Mouse (Mus musculus): ENCODE measurements around the gene Nos3.

Gene Nos3

GRCm38 (mm10) chr5:24344477-24345051 is 20.0 kb upstream of the Nos3 start:
- DNase-seq (ENCODE audit: low spot score) = no peak

GRCm38 (mm10) chr5:24346313-24346712 is 18.3 kb upstream of the Nos3 start:
- DNase-seq (ENCODE audit: low spot score) = no peak

- no peak for DNase-seq (ENCODE audit: low spot score)
Observed at GRCm38 (mm10) chr5:24347186-24347875, 17.3 kb upstream of the Nos3 start.

DNA sequence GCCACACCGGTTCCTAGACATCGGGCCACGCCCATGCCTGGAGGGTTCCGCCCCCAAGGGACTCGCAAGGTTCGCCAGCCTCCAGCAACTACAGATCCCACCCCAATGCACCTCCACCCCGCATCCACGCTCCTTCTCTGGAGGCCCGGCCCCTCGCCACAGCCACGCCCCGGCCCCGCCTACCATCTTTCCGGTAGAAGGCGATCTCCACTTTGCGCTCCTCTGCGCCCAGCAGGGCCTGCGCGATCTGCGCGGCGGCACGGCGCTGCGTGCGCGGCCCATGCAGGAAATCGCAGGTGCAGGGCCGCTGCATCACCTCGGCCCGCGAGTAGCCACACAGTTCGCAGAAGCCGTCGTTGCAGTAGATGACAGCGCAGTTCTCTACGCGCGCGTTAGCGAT is 16.5 kb upstream of the Nos3 start:
- DNase-seq (ENCODE audit: low spot score) = peak; percentile 78

DNA sequence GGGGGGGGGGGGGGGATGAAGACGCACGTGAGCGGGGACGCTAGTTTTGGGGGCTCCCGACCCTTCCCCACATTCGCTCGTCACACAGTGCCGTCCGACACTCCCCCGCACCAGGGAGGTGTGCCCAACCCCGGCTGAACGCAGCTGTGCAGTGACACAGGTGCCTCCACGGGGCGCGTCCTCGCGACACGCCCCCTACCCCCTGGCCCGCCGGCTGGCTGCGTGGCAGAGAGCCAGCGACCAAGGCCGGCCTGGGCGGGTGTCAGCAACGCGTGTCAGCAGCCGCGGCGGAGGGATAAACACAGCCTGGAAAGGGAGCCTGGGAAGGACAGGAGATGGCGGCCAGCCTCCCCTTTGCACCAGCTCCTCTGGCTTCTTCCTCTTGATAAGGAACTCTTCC is 16.1 kb upstream of the Nos3 start:
- peak; percentile 78 for DNase-seq (ENCODE audit: low spot score)

GRCm38 (mm10) chr5:24350073-24350472 is 14.5 kb upstream of the Nos3 start:
- peak; percentile 44 for DNase-seq (ENCODE audit: low spot score)

- DNase-seq (ENCODE audit: low spot score) = no peak
Observed at GRCm38 (mm10) chr5:24350531-24351250, 13.9 kb upstream of the Nos3 start.

DNA sequence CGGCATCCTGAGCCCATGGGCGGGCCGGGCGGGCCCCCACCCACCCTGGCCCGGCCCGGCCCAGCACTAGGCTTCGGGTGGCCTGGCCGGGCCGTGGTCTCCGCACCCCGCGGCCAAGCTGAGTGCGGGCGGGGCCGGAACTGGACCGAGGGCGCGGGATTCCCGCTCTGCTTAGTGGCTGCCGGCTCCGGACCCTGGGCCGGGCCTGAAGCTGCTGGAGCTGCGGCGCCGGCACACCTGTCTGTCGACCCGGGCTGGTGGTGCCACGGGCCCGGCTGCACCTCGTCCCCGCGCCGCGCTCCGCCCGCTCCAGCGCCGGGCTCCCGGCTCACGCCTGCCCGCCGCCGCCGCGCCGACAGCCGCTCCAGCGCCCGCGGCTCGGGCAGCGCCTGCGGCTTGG is 13.3 kb upstream of the Nos3 start, which contains the start of gene Kcnh2:
TSS of gene Kcnh2 (minus strand) at position 327 of the 400 bp plus-strand sequence.
- DNase-seq (ENCODE audit: low spot score) = no peak

GRCm38 (mm10) chr5:24351701-24352171 is 12.9 kb upstream of the Nos3 start:
- DNase-seq (ENCODE audit: low spot score) = peak; percentile 89

- DNase-seq (ENCODE audit: low spot score) = peak; percentile 81
Observed at GRCm38 (mm10) chr5:24352251-24352859, 12.3 kb upstream of the Nos3 start.

GRCm38 (mm10) chr5:24353327-24353726 is 11.3 kb upstream of the Nos3 start:
- no peak for DNase-seq (ENCODE audit: low spot score)

GRCm38 (mm10) chr5:24356764-24357163 is 7.8 kb upstream of the Nos3 start:
- DNase-seq (ENCODE audit: low spot score) = no peak

DNA sequence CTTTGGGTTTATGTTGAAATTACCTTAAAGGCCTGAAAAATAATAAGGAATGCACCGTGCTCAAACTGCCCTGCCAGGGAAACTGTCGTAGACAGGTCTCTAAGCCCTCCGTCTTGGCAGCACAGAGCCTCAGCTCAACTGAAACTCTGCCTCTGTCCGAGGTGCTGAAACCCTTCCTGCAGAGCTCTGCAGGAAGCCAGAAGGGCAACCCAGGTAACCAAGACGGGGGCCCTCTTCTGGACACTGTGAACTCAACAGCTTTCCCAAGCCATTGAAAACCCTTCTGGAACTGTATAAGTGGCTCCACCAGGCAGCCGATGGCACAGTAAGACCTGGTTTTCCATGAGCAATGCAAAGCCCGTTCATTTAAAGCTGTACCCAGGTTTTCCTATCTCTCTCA is 7.1 kb upstream of the Nos3 start:
- DNase-seq (ENCODE audit: low spot score) = peak; percentile 76

DNA sequence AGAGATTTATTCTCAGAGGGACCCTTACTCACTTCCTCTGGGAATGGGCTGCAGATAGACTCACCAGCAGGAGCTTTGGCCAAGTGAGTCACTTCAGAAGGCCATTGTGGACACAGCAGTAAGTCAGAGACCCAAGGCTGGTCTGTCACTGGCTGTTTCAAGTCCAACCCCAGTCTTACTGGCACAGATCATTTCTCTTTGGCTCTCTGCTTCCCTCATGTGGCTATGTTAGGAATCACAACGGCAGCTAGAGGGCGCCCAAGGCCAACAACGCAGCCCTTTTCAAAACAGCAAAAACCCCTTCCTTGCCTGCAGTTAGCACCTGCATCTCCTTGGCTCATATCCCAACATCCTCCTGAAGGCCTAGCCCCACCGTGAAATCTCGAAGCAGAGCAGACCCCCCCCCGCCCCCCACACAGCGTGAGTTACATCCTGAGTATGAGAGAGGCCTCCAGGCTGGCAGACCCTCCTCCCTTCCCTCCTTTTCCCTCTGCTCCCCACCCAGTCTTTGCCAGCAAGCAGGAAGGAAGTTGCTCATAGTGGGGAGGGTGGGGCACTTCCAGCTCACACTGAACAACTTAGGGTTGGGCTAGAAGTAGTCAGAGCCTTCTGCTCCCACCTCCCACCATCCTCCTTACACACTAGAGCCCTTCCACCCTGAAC is 3.7 kb upstream of the Nos3 start:
- DNase-seq (ENCODE audit: low spot score) = peak; percentile 76

DNA sequence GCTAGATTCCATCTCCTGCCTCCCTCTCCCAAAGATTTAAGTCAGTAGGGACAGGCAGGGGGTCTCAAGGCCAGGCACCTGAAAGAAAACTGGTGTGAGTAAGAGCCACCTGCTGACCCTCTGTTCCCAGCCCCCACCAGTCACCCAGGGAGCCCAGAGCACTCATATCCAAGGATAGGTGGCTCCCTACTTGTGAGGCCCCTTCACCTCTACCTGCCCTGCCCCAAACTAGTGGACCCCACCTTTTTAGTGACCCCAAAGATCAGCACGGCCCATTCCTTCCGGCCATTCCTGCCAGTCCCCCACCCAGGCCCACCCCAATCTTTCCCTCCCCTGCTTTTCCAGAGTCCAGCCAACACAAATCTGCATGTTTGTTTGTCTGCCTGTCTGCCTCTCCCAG is 1.1 kb upstream of the Nos3 start:
- no peak for DNase-seq (ENCODE audit: low spot score)

DNA sequence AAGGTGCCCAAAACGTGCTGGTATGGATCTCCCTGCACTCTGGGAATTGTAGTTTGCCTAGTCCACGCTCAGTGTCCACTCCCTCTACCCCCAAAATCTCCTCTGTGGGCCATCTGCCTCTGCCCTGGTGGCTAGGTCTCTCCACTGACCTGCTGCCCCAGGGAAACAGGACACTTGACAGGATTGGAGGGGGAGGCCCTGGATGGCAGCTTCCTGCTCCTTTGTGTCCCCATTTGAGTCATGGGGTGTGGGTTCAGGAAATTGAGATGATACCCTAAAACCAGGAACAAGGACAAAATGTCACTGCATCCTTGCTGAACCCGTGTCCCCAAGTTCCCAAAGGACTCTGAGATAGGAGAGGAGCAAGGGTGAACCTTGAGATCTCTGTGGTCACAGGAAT is 549 bp upstream of the Nos3 start:
- DNase-seq (ENCODE audit: low spot score) = no peak

DNA sequence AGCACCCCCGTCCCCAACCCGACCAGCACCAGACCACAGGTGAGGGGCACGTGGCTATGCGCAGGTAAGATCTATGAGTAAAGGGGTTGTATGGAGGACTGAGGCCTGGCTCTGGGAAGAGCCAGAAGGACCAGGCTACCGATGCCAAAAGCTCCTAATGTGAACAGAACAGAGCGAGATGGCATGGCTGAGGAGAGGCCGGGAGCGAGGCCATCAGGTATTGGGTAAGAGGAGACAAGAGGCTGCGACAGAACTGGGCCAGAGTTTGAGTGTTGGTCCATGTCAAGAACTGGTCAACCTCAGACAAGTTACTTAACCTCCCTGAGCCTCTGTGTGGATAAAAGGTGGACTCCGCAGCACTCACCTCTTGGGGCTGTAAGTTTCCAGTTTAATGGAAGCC is 353 bp downstream of the Nos3 start:
- DNase-seq (ENCODE audit: low spot score) = no peak

- DNase-seq (ENCODE audit: low spot score) = no peak
Observed at GRCm38 (mm10) chr5:24365528-24365927, 918 bp downstream of the Nos3 start.

- DNase-seq (ENCODE audit: low spot score) = no peak
Observed at GRCm38 (mm10) chr5:24366426-24366825, 1.8 kb downstream of the Nos3 start.

- DNase-seq (ENCODE audit: low spot score) = no peak
Observed at GRCm38 (mm10) chr5:24369767-24370166, 5.2 kb downstream of the Nos3 start.

GRCm38 (mm10) chr5:24373807-24374206 is 9.2 kb downstream of the Nos3 start:
- no peak for DNase-seq (ENCODE audit: low spot score)

DNA sequence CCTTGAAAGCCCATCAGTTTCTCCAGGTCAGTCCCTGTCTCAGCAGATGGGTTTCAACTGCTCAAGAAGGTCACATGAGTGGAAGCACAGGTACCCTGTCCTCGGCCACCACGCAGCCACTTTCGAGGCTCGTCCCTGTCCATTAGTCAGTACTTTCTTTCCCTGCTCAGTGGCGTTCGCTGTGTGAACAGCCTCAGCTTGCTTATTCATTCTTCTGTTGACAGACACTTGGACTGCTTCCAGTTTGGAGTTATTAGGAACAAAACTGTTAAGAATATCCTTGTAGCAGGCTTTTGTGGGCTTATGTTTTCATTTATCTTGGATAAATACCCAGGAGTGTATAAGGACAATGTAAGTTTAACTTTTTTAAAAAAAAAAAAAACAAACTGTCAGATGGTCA is 9.6 kb downstream of the Nos3 start:
- no peak for DNase-seq (ENCODE audit: low spot score)
